Mouse (Mus musculus) adrenal gland, postnatal 14 days (tissue): ENCODE measurements at regions not wholly inside any gene's neighbourhood (a gene's known extent, or its start where the extent isn't known, plus 50 kb on each side); places are given as distances from the start of the nearest gene placed in this dataset.
A peak's percentile ranks its signal among the peaks of the same experiment; 100 is the strongest.

Experiments
- DNase-seq: peaks from one replicate; pipeline ENCODE4 v3.0.0; 2021; ENCODE audit warnings: mixed read lengths

DNA sequence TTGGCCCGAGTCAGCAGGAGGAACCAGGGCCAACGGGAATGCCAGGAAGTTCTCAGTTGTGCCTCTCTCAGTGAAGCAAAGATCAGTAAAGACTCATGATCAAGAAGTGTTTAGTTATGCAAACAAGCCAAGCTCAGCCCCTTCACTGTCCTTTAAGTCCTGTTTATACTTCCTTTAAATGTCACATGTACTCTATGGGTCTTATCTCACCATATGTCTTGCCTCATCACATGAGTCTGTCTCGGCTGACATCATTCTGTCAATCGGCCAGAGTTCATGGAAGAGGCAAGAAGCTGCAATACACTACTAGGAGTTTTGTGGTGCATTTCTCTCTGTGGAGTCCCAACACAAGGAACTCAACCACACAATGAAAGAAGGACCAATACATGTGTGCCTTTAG, 71.8 kb downstream of the Scp2d1 start:
- no peak for DNase-seq

DNA sequence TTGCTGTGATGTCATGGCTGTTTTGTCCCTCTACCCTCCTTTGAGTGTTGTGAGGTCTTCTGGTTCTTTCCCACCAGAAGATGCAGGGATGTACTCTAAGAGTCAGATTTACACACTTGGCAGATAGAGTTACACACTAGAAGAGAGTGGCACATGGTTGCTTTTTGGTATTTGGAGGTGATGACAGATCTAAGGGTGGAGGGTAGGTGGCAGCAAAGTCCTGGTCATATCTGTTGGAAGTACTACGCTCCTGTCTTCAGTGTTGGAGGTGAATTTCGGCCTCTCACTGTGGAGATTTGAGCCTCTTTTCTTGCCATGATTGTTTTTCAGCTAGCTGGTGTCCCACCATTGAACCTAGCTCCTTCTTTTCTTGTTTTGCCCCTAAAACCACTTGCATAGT, 73.0 kb downstream of the Scp2d1 start:
- DNase-seq = no peak

DNA sequence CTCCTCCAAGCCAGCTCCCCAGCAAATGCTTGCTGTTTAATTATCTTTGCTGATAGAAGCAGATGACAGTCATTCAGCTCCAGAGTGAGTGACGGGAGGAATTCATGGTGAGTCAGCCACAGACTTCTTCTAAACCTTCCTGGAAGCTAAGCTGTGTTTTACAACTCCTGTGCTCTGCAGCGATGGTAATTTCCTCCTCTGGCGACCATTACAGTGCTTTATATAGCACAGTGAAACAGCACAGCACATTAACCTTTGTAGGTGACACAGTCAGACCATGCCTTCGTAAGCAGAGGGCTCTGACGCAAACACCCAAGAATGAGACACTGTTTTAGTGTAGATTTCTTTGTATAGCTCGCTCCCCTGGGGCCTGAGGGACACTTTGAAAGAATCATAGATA, 83.3 kb downstream of the Scp2d1 start:
- DNase-seq = no peak

DNA sequence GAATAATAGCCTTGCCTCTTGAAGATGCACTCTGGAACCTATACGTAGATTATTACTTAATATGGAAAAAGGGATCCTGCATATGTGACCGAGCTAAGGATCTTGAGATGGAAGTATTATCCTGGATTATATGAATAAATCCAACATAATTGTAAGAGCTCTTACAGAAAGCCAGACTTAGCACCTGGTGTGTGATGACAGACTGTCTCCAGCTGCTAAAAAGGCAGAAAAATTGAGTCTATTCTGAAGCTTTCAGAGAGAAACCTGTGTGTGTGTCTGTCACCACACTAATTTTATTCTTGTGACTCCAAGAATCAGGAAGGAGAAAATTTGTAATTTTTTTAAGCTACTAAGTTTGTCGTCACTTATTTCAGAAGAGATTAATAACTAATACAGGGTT, 122.4 kb downstream of the Scp2d1 start:
- no peak for DNase-seq

DNA sequence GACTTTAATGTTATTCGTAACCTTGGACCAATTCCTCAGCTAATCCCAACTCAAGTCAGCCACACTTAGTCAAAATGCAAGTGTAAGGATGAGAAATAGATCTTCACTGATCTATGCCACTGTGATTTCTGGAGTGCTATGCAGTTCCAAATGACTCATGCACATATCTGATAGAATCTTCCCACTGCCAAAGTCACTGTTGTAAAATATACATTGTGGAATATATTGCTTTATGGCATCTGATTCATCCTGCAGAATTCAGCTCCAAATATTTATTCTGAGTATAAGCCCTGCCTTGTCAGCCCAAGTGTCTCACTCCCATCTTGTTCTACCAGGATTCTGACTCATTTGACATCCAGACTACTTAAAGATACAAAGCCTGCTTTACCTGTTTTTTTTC, 123.0 kb downstream of the Scp2d1 start:
- no peak for DNase-seq

DNA sequence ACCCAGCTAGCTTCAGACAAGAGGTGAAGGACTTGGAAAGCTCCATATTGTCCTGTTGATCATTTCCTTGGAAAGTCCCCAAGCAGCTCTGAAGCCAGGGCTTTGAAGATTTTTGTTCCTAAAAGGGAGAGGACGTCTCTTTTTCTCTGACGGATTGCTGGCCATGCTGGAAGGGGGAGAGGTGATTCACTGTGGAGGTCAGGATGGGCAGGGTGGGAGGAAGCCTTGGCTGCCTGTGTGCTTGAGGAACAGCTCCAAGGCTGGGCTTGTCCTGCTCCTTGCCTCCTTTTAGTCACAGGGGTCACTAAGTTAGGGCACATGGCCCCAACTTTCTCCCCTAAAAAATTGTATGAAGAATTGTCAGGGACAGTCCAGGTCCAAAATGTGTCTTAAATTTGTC, 125.8 kb downstream of the Scp2d1 start:
- DNase-seq = peak; percentile 33
